Mouse (Mus musculus): Measurements from ENCODE around the gene Tbc1d23. TPM values are rescaled to one million over a fixed set of nuclear protein-coding genes. Genes with fewer than 3 reads are reported as not detected.

Gene Tbc1d23
- polyA plus RNA-seq, 1 experiment from 2014 or later, result 31.6 TPM

DNA sequence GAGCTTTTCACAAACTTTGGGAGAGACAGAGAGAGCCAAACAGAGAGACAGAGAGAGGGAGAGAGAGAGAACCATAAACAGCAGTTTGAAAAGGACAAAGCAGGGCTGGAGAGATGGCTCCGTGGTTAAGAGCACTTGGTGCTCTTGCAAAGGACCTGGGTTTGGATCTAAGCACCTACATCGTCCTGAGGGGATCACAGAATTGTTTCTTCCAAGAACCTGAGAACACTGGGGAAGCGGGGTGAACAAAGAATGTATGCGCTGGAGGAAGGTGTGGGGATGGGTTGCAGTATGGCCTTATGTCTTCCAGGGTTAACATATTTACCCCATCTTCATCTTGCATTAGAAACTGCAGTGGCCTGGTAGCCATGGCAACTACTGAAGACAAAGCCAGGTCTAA, 63.1 kb downstream of the Tbc1d23 start:
- Histone ChIP-seq H3K4me2 (ENCODE audit: low read length) (no peak overlapping the region), H3K27ac (replicated peaks in 1 of 2; ENCODE audit: control insufficient read depth in 1 of 2, insufficient read depth in 1 of 2, low read depth in 2 of 2, low read length in 2 of 2) (no peak overlapping the region), H3K9me3 (ENCODE audit: control insufficient read depth, low read length) (no peaks in the 10 kb centered on the region), H3K9ac (ENCODE audit: low read length) (no peak overlapping the region), H3K4me3 (ENCODE audit: control insufficient read depth in 1 of 2, insufficient read depth in 1 of 2, low read depth in 1 of 2, low read length in 2 of 2) (no peak overlapping the region), H3K4me1 (ENCODE audit: control insufficient read depth in 2 of 2, insufficient read depth in 2 of 2, low read length in 2 of 2) (no peaks in the 10 kb centered on the region), H3K27me3 (ENCODE audit: control insufficient read depth, insufficient read depth, low read length) (no peaks in the 10 kb centered on the region), H3K36me3 (ENCODE audit: control insufficient read depth, insufficient read depth, low read length) (peaks cover 51% of the 10 kb centered on the region)
- 75% methylated on average over 4 of the region's 4 CpGs for WGBS
- no peak for ATAC-seq (ENCODE audit: insufficient number of reproducible peaks, insufficient read depth, low FRiP score, low read depth)

- peak overlapping the region in 1 of 2 experiments; percentile 25; a peak in 1 of 4 replicates for H3K27ac ChIP-seq (replicated peaks in 1 of 2; ENCODE audit: control insufficient read depth in 1 of 2, insufficient read depth in 1 of 2, low read depth in 2 of 2, low read length in 2 of 2)
- 28% methylated on average over 5 of the region's 5 CpGs for WGBS
- H3K4me2 ChIP-seq (ENCODE audit: low read length), result peak overlapping the region; percentile 90
- no peak for ATAC-seq (ENCODE audit: insufficient number of reproducible peaks, insufficient read depth, low FRiP score, low read depth)
- H3K27me3 ChIP-seq (ENCODE audit: control insufficient read depth, insufficient read depth, low read length), result no peaks in the 10 kb centered on the region
- peaks cover 49% of the 10 kb centered on the region for H3K36me3 ChIP-seq (ENCODE audit: control insufficient read depth, insufficient read depth, low read length)
- H3K4me1 ChIP-seq (ENCODE audit: control insufficient read depth in 2 of 2, insufficient read depth in 2 of 2, low read length in 2 of 2), result no peaks in the 10 kb centered on the region
- no peaks in the 10 kb centered on the region for H3K9me3 ChIP-seq (ENCODE audit: control insufficient read depth, low read length)
- H3K9ac ChIP-seq (ENCODE audit: low read length), result peak overlapping the region; percentile 90
- H3K4me3 ChIP-seq (ENCODE audit: control insufficient read depth in 1 of 2, insufficient read depth in 1 of 2, low read depth in 1 of 2, low read length in 2 of 2), result peak overlapping the region; percentile 69 to 79
These were observed 63.8 kb downstream of the Tbc1d23 start for GRCm38 (mm10) chr16:57167514-57167912.

DNA sequence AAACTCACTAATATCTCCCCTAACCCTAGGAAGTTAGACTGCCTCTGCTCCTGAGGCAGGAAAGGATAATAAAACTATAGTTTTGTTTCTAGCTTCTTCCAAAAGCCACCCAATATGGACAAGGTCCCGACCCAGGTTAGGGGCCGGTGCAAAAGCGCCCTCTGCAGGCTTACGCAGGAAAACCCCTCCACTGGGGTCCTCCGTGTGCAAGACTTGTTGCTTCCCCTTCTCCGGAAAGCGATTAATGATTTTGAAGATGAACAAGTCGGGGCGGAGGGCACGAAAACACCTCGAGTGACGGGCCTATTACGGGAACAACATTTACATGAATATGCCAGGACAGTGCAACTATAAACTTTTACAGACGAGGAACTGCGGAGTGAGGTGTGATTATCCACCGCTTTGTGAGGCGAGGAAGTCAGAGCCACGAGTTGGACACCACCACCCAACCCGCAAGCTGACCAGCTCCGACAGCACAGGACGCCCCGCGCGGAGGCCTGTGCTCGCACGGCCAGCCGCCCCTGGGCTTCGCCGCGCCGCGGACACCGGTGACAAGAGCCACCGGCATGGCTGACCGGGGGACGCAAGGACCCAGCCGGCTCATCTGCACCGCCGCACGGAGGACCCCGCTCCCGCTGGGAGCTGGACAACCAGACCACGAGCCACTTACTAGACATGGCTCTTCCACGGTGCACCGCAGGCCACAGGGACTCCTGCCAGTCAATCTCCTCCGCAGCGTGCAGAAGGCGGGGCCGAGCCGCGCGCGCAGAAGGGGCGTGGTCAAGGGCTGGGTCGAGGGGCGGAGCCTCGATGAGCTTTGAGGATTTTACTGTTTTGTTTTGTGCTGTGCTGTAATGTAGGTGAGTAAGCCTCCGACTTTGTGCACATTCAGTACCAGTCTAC, 64.4 kb downstream of the Tbc1d23 start, which contains the start of gene Nit2:
Nit2 (minus strand) TSS at position 731 of the 903 bp plus-strand sequence.
- H3K4me1 ChIP-seq (ENCODE audit: control insufficient read depth in 2 of 2, insufficient read depth in 2 of 2, low read length in 2 of 2), result no peaks in the 10 kb centered on the region
- H3K9ac ChIP-seq (ENCODE audit: low read length), result peak within 1 kb of the TSS; percentile 90
- H3K27me3 ChIP-seq (ENCODE audit: control insufficient read depth, insufficient read depth, low read length), result no peaks in the 10 kb centered on the region
- H3K4me3 ChIP-seq (ENCODE audit: control insufficient read depth in 1 of 2, insufficient read depth in 1 of 2, low read depth in 1 of 2, low read length in 2 of 2), result peak within 1 kb of the TSS; percentile 69 to 79
- no peaks in the 10 kb centered on the region for H3K9me3 ChIP-seq (ENCODE audit: control insufficient read depth, low read length)
- H3K27ac ChIP-seq (replicated peaks in 1 of 2; ENCODE audit: control insufficient read depth in 1 of 2, insufficient read depth in 1 of 2, low read depth in 2 of 2, low read length in 2 of 2), result peak within 1 kb of the TSS; percentile 84 to 93
- peak; percentile 95 for ATAC-seq (ENCODE audit: insufficient number of reproducible peaks, insufficient read depth, low FRiP score, low read depth)
- H3K36me3 ChIP-seq (ENCODE audit: control insufficient read depth, insufficient read depth, low read length), result peaks cover 52% of the 10 kb centered on the region
- WGBS, result under 1% methylated on average over 50 of the region's 58 CpGs
- H3K4me2 ChIP-seq (ENCODE audit: low read length), result peak within 1 kb of the TSS; percentile 90

GRCm38 (mm10) chr16:57166086-57166485, 65.2 kb downstream of the Tbc1d23 start:
- Histone ChIP-seq H3K36me3 (ENCODE audit: control insufficient read depth, insufficient read depth, low read length) (peaks cover 53% of the 10 kb centered on the region), H3K4me2 (ENCODE audit: low read length) (peak overlapping the region; percentile 90), H3K4me1 (ENCODE audit: control insufficient read depth in 2 of 2, insufficient read depth in 2 of 2, low read length in 2 of 2) (no peaks in the 10 kb centered on the region), H3K4me3 (ENCODE audit: control insufficient read depth in 1 of 2, insufficient read depth in 1 of 2, low read depth in 1 of 2, low read length in 2 of 2) (peak overlapping the region in 1 of 2 experiments; percentile 79; a peak in 2 of 4 replicates), H3K9me3 (ENCODE audit: control insufficient read depth, low read length) (no peaks in the 10 kb centered on the region), H3K27me3 (ENCODE audit: control insufficient read depth, insufficient read depth, low read length) (no peaks in the 10 kb centered on the region), H3K27ac (replicated peaks in 1 of 2; ENCODE audit: control insufficient read depth in 1 of 2, insufficient read depth in 1 of 2, low read depth in 2 of 2, low read length in 2 of 2) (peak overlapping the region in 1 of 2 experiments; percentile 93; a peak in 1 of 4 replicates), H3K9ac (ENCODE audit: low read length) (peak overlapping the region; percentile 90)
- 70% methylated on average over 6 of the region's 6 CpGs for WGBS
- ATAC-seq (ENCODE audit: insufficient number of reproducible peaks, insufficient read depth, low FRiP score, low read depth), result no peak

- WGBS, result 97% methylated on average over 5 of the region's 5 CpGs
- Histone ChIP-seq H3K9me3 (ENCODE audit: control insufficient read depth, low read length) (no peaks in the 10 kb centered on the region), H3K36me3 (ENCODE audit: control insufficient read depth, insufficient read depth, low read length) (peaks cover 53% of the 10 kb centered on the region), H3K27me3 (ENCODE audit: control insufficient read depth, insufficient read depth, low read length) (no peaks in the 10 kb centered on the region), H3K4me3 (ENCODE audit: control insufficient read depth in 1 of 2, insufficient read depth in 1 of 2, low read depth in 1 of 2, low read length in 2 of 2) (no peak overlapping the region), H3K9ac (ENCODE audit: low read length) (no peak overlapping the region), H3K4me2 (ENCODE audit: low read length) (no peak overlapping the region), H3K27ac (replicated peaks in 1 of 2; ENCODE audit: control insufficient read depth in 1 of 2, insufficient read depth in 1 of 2, low read depth in 2 of 2, low read length in 2 of 2) (no peak overlapping the region), H3K4me1 (ENCODE audit: control insufficient read depth in 2 of 2, insufficient read depth in 2 of 2, low read length in 2 of 2) (no peaks in the 10 kb centered on the region)
- no peak for ATAC-seq (ENCODE audit: insufficient number of reproducible peaks, insufficient read depth, low FRiP score, low read depth)
These were observed 66.1 kb downstream of the Tbc1d23 start for GRCm38 (mm10) chr16:57165157-57165556.

- no peak overlapping the region for H3K27ac ChIP-seq (replicated peaks in 1 of 2; ENCODE audit: control insufficient read depth in 1 of 2, insufficient read depth in 1 of 2, low read depth in 2 of 2, low read length in 2 of 2)
- no peak overlapping the region for H3K9ac ChIP-seq (ENCODE audit: low read length)
- H3K4me1 ChIP-seq (ENCODE audit: control insufficient read depth in 2 of 2, insufficient read depth in 2 of 2, low read length in 2 of 2), result no peaks in the 10 kb centered on the region
- no peak overlapping the region for H3K4me3 ChIP-seq (ENCODE audit: control insufficient read depth in 1 of 2, insufficient read depth in 1 of 2, low read depth in 1 of 2, low read length in 2 of 2)
- peaks cover 55% of the 10 kb centered on the region for H3K36me3 ChIP-seq (ENCODE audit: control insufficient read depth, insufficient read depth, low read length)
- H3K27me3 ChIP-seq (ENCODE audit: control insufficient read depth, insufficient read depth, low read length), result no peaks in the 10 kb centered on the region
- H3K4me2 ChIP-seq (ENCODE audit: low read length), result no peak overlapping the region
- no peaks in the 10 kb centered on the region for H3K9me3 ChIP-seq (ENCODE audit: control insufficient read depth, low read length)
- ATAC-seq (ENCODE audit: insufficient number of reproducible peaks, insufficient read depth, low FRiP score, low read depth), result no peak
- WGBS, result 88% methylated on average over 1 of the region's 1 CpGs
These were observed 67.6 kb downstream of the Tbc1d23 start for GRCm38 (mm10) chr16:57163694-57164093.

DNA sequence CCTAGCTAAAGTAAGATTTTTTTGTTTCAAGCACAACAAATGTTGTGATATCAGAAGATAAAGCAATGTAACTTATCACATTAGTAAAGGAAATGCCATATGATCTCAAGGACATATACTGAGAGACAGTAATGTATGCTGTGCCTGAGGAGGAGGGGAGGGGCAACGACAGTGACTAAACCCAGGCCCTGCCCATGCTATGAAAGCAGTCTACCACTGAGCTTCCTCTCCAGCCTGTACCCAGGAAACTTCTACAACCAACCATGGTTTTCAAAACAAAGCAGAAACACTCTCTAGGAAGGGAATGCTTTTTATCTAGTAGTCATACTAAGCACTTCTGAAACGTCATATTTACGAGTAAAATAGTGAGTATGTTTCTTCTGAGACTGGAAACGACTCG, 68.5 kb downstream of the Tbc1d23 start:
- H3K9ac ChIP-seq (ENCODE audit: low read length), result no peak overlapping the region
- H3K36me3 ChIP-seq (ENCODE audit: control insufficient read depth, insufficient read depth, low read length), result peaks cover 64% of the 10 kb centered on the region
- H3K4me2 ChIP-seq (ENCODE audit: low read length), result no peak overlapping the region
- no peaks in the 10 kb centered on the region for H3K9me3 ChIP-seq (ENCODE audit: control insufficient read depth, low read length)
- no peak overlapping the region for H3K4me3 ChIP-seq (ENCODE audit: control insufficient read depth in 1 of 2, insufficient read depth in 1 of 2, low read depth in 1 of 2, low read length in 2 of 2)
- 84% methylated on average over 5 of the region's 5 CpGs for WGBS
- H3K27ac ChIP-seq (replicated peaks in 1 of 2; ENCODE audit: control insufficient read depth in 1 of 2, insufficient read depth in 1 of 2, low read depth in 2 of 2, low read length in 2 of 2), result no peak overlapping the region
- ATAC-seq (ENCODE audit: insufficient number of reproducible peaks, insufficient read depth, low FRiP score, low read depth), result no peak
- H3K27me3 ChIP-seq (ENCODE audit: control insufficient read depth, insufficient read depth, low read length), result no peaks in the 10 kb centered on the region
- H3K4me1 ChIP-seq (ENCODE audit: control insufficient read depth in 2 of 2, insufficient read depth in 2 of 2, low read length in 2 of 2), result no peaks in the 10 kb centered on the region
